Mouse (Mus musculus) midbrain, embryonic 11.5 days (tissue): Measurements from ENCODE around the gene Phb. TPM values are rescaled to one million over a fixed set of nuclear protein-coding genes. Genes with fewer than 3 reads are reported as not detected.

Source experiments
- ATAC-seq: fragments of 200-750 bp; cut with Nextera tagmentation; 2 replicates; pipeline ENCODE4 v1.8.0; 2017; ENCODE audit warnings: moderate TSS enrichment, moderate library complexity; ENCODE audit not compliant: low FRiP score
- DNase-seq: peaks from one replicate; pipeline ENCODE4 v3.0.0; 2015; ENCODE audit warnings: low spot score; ENCODE audit errors: missing footprints
- H3K27ac ChIP-seq: fragments of 300-500 bp; sonication (generic); 2 replicates; pipeline ENCODE4 v1.5.1; 2014; ENCODE audit warnings: low read depth, low read length
- H3K27me3 ChIP-seq: fragments of 300-500 bp; sonication (generic); 2 replicates; pipeline ENCODE4 v1.6.1; 2014; ENCODE audit warnings: mild to moderate bottlenecking, low read length, moderate library complexity, mixed read lengths; ENCODE audit not compliant: control insufficient read depth, insufficient read depth
- H3K36me3 ChIP-seq: fragments of 300-500 bp; sonication (generic); 2 replicates; pipeline ENCODE4 v1.6.1; 2014; ENCODE audit warnings: mild to moderate bottlenecking, low read length, moderate library complexity, mixed read lengths; ENCODE audit not compliant: control insufficient read depth, insufficient read depth
- H3K4me1 ChIP-seq: fragments of 300-500 bp; sonication (generic); 2 replicates; pipeline ENCODE4 v1.6.1; 2014; ENCODE audit warnings: low read length; ENCODE audit not compliant: control insufficient read depth, insufficient read depth
- H3K4me2 ChIP-seq: fragments of 300-500 bp; sonication (generic); 2 replicates; pipeline ENCODE4 v1.6.1; 2014; ENCODE audit warnings: mild to moderate bottlenecking, moderate library complexity
- H3K4me3 ChIP-seq: fragments of 300-500 bp; sonication (generic); 2 replicates; pipeline ENCODE4 v1.5.1; 2014; ENCODE audit warnings: low read depth, low read length
- H3K9ac ChIP-seq: fragments of 300-500 bp; sonication (generic); 2 replicates; pipeline ENCODE4 v1.6.1; 2014; ENCODE audit warnings: low read length
- H3K9me3 ChIP-seq: fragments of 300-500 bp; sonication (generic); 2 replicates; pipeline ENCODE4 v1.6.1; 2016; ENCODE audit warnings: low read length; ENCODE audit not compliant: control insufficient read depth
- WGBS: fragments of 180-500 bp; shearing (Covaris S2); extraction: QIAGEN DNeasy Blood & Tissue Kit; methylation state at CpG from one replicate; pipeline ENCODE4 v1.1.7; 2014; 5-methylcytosine and 5-hydroxymethylcytosine counted together
- polyA plus RNA-seq: library from polyadenylated mRNA; unstranded; fragments of >200 nt; fragmentation: Nextera tagmentation; extraction: Ambion mirVana; gene quantifications from 2 replicates; pipeline ENCODE4 v1.2.1, GENCODE M21; 2014

Gene Phb
- polyA plus RNA-seq, 1 experiment from 2014 or later = 195 TPM

DNA sequence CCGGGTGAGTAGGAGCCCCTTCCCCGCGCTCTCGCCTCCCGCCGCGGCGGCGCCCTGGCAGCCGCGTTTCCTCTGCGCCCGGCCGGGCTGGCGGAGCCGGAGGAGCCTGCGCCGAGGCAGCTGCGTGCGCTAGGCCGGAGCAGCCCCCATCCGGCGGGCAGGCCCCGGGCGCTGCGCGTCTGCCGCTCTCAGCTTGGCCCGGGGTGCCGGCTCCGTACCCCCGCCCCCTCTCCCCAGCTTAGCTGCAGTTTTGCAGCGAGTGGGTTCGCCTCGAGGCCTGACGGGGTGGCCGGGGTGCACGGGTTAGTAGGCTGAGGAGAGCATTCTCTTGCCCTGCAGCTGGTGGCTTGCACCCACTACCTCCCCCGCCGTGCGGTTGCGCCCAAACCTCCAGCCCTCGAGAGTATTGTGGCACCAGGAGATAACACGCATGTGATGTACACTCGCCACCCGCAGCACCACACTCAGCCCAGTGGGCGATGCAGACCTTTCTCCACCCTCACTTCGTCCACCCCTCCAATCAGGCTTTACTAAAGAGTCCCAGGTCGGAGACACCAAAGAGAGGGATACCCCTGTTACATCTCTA lies 46.6 kb downstream of the Phb start:
- H3K9me3 ChIP-seq = no peaks in the 10 kb centered on the region
- H3K4me1 ChIP-seq = peaks cover 12% of the 10 kb centered on the region
- no peaks in the 10 kb centered on the region for H3K27me3 ChIP-seq
- under 1% methylated on average over 28 of the region's 49 CpGs for WGBS
- DNase-seq = peak; percentile 95
- peak overlapping the region; percentile 93 for H3K4me2 ChIP-seq
- peak overlapping the region; percentile 92 for H3K27ac ChIP-seq
- ATAC-seq = peak; percentile 76
- peak overlapping the region; percentile 95 for H3K9ac ChIP-seq
- H3K4me3 ChIP-seq = peak overlapping the region; percentile 87
- no peaks in the 10 kb centered on the region for H3K36me3 ChIP-seq

GRCm38 (mm10) chr11:95713811-95714241 lies 47.1 kb downstream of the Phb start:
- no peaks in the 10 kb centered on the region for H3K27me3 ChIP-seq
- WGBS = 0% methylated on average over 13 of the region's 13 CpGs
- no peaks in the 10 kb centered on the region for H3K9me3 ChIP-seq
- H3K4me1 ChIP-seq = peaks cover 12% of the 10 kb centered on the region
- DNase-seq = peak; percentile 89
- peak overlapping the region; percentile 93 for H3K4me2 ChIP-seq
- peak overlapping the region; percentile 92 for H3K27ac ChIP-seq
- H3K4me3 ChIP-seq = peak overlapping the region; percentile 87
- H3K9ac ChIP-seq = peak overlapping the region; percentile 95
- no peaks in the 10 kb centered on the region for H3K36me3 ChIP-seq
- no peak for ATAC-seq

GRCm38 (mm10) chr11:95714411-95714810 lies 47.7 kb downstream of the Phb start:
- Histone ChIP-seq H3K27me3 (no peaks in the 10 kb centered on the region), H3K4me2 (peak overlapping the region; percentile 93), H3K36me3 (no peaks in the 10 kb centered on the region), H3K4me3 (peak overlapping the region; percentile 87), H3K9ac (peak overlapping the region; percentile 95), H3K27ac (no peak overlapping the region; the same call in 1 of the 2 replicates), H3K9me3 (no peaks in the 10 kb centered on the region), H3K4me1 (peaks cover 12% of the 10 kb centered on the region)
- 47% methylated on average over 7 of the region's 7 CpGs for WGBS
- DNase-seq (no peak), ATAC-seq (no peak)

DNA sequence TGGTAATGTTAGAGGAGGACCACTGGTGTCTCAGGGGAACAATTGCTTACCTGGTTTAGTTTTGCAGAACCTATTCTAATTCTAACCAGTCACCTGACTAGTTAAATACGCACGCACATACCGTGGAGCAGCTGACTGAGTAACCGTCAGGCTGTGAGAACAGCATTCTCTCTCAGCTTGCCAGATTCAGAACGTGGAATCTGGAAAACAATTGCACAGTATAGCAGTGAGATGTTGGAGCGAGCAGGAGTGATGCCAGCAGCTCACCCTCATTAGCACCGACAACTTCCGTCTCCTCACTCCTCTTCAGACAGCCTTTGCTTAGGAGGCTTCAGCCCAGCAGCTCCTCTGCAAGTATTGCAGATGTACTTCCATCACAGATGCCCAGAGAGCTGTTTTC lies 49.4 kb downstream of the Phb start:
- Histone ChIP-seq H3K4me3 (no peak overlapping the region), H3K9ac (no peak overlapping the region), H3K27ac (no peak overlapping the region), H3K27me3 (no peaks in the 10 kb centered on the region), H3K9me3 (no peaks in the 10 kb centered on the region), H3K4me1 (peaks cover 12% of the 10 kb centered on the region), H3K4me2 (no peak overlapping the region), H3K36me3 (no peaks in the 10 kb centered on the region)
- 75% methylated on average over 8 of the region's 8 CpGs for WGBS
- DNase-seq = no peak
- no peak for ATAC-seq

DNA sequence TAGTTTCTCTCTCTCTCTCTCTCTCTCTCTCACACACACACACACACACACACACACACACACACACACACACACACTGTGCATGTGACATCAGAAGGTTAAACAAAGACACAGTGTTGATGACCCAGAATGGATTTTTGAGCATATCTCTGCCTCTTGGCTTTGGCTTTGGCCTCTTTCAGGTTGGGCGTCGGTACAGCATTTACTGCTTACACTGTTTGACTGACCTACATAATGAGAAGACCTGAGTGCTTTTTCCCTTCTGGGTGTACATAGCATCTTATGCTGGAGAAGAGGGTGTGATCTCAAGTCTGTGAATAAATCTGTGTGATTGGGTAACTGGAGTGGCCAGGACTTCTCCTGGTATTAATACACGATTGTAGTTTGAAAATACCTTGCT lies 52.6 kb downstream of the Phb start:
- ATAC-seq = no peak
- no peak overlapping the region for H3K27ac ChIP-seq

DNA sequence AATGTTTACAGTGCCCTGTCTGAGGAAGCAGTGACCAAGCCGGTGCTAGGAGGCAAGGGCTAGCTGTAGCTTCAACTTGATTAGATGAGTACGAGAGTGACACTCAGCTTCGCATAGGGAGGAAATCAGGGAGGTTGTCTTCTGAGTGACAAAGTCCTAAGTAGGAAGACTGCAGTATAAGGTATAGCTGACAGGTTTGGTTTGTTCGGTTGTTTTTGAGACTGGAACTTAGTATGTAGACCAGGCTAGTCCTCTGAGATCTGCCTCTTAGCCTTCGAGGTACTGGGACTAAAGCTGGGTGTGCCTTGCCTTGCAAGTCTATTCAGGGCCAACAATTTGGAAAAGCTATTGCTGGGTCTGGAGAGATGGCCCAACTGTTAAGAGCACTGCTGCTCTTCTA lies 56.5 kb downstream of the Phb start, which contains the start of gene B130006D01Rik:
Gene B130006D01Rik, plus strand, starts transcription at position 301 of the 400 bp plus-strand sequence.
- no peaks in the 10 kb centered on the region for H3K27me3 ChIP-seq
- no peaks in the 10 kb centered on the region for H3K9me3 ChIP-seq
- DNase-seq = no peak
- H3K27ac ChIP-seq = no peak within 1 kb of the TSS
- H3K36me3 ChIP-seq = no peaks in the 10 kb centered on the region
- WGBS = 93% methylated on average over 5 of the region's 5 CpGs
- H3K4me2 ChIP-seq = no peak within 1 kb of the TSS
- H3K9ac ChIP-seq = no peak within 1 kb of the TSS
- no peak for ATAC-seq
- H3K4me1 ChIP-seq = no peaks in the 10 kb centered on the region
- H3K4me3 ChIP-seq = no peak within 1 kb of the TSS

More for the DNA sequence above, 52.6 kb downstream of the Phb start:
- WGBS = 95% methylated on average over 3 of the region's 3 CpGs
- peaks cover 6% of the 10 kb centered on the region for H3K4me1 ChIP-seq
- H3K9ac ChIP-seq = no peak overlapping the region
- H3K27me3 ChIP-seq = no peaks in the 10 kb centered on the region
- no peak overlapping the region for H3K4me2 ChIP-seq
- no peak overlapping the region for H3K4me3 ChIP-seq
- no peaks in the 10 kb centered on the region for H3K9me3 ChIP-seq
- no peaks in the 10 kb centered on the region for H3K36me3 ChIP-seq
- no peak for DNase-seq

GRCm38 (mm10) chr11:95724466-95724865 lies 57.7 kb downstream of the Phb start:
- Histone ChIP-seq H3K9ac (no peak overlapping the region), H3K27me3 (no peaks in the 10 kb centered on the region), H3K4me2 (no peak overlapping the region), H3K4me1 (no peaks in the 10 kb centered on the region), H3K4me3 (no peak overlapping the region), H3K27ac (no peak overlapping the region), H3K36me3 (no peaks in the 10 kb centered on the region), H3K9me3 (no peaks in the 10 kb centered on the region)
- DNase-seq (no peak), ATAC-seq (no peak)
- 94% methylated on average over 4 of the region's 4 CpGs for WGBS

DNA sequence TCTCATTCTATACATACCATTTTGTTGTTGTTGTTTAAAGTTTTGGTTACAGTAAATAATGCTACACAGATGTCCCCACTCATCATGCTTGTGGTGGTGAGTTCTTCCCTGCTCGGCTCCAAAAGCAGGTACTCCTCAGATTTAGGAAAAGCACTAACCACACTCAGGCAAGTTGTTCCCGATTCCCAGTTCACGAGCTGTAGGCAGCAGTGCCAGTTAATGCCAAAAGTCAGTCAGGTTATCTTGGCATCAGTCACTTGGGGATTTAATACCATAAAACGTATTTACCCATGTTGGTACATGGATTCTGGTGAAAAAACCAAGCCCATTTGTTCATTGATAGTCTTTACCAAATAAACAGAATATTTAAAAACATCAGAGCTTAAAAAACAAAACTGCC lies 59.4 kb downstream of the Phb start:
- Histone ChIP-seq H3K36me3 (no peaks in the 10 kb centered on the region), H3K4me1 (no peaks in the 10 kb centered on the region), H3K9me3 (no peaks in the 10 kb centered on the region), H3K27ac (no peak overlapping the region), H3K4me3 (no peak overlapping the region), H3K27me3 (no peaks in the 10 kb centered on the region), H3K4me2 (no peak overlapping the region), H3K9ac (no peak overlapping the region)
- ATAC-seq = no peak
- no peak for DNase-seq
- 83% methylated on average over 4 of the region's 4 CpGs for WGBS

GRCm38 (mm10) chr11:95727947-95728346 lies 61.2 kb downstream of the Phb start:
- 90% methylated on average over 5 of the region's 5 CpGs for WGBS
- ATAC-seq (no peak), DNase-seq (no peak)
- H3K4me3 ChIP-seq = no peak overlapping the region
- no peak overlapping the region for H3K9ac ChIP-seq
- H3K9me3 ChIP-seq = no peaks in the 10 kb centered on the region
- no peak overlapping the region for H3K27ac ChIP-seq
- no peaks in the 10 kb centered on the region for H3K36me3 ChIP-seq
- no peak overlapping the region for H3K4me2 ChIP-seq
- H3K4me1 ChIP-seq = no peaks in the 10 kb centered on the region
- H3K27me3 ChIP-seq = no peaks in the 10 kb centered on the region
